Mouse (Mus musculus): ENCODE results near the gene Ephb2. TPM values are rescaled to one million over a fixed set of nuclear protein-coding genes. Genes with fewer than 3 reads are reported as not detected.

The Ephb2 gene
- 18.9 and 20.4 TPM in 2 replicates for polyA plus RNA-seq (2015; fragmentation: Nextera tagmentation; extraction: Ambion mirVana)

GRCm38 (mm10) chr4:136835621-136836386 is at the start of gene Ephb2:
TSS of gene Ephb2 (minus strand) at chr4:136835988.
- H3K4me1 ChIP-seq = peaks cover 59% of the 10 kb centered on the region
- H3K9ac ChIP-seq (replicated peaks) = peak within 1 kb of the TSS; percentile 92
- H3K9me3 ChIP-seq = no peaks in the 10 kb centered on the region
- H3K36me3 ChIP-seq = no peaks in the 10 kb centered on the region
- WGBS = 1% methylated on average over 85 of the region's 88 CpGs
- peak within 1 kb of the TSS; percentile 62 for H3K4me3 ChIP-seq
- H3K27me3 ChIP-seq = no peaks in the 10 kb centered on the region
- peak within 1 kb of the TSS; percentile 100 for H3K27ac ChIP-seq (replicated peaks)
- peak within 1 kb of the TSS; percentile 85 for H3K4me2 ChIP-seq (replicated peaks)
- peak; percentile 85 for ATAC-seq (replicated peaks)

- Histone ChIP-seq H3K27ac (replicated peaks) (no peak overlapping the region), H3K9me3 (no peaks in the 10 kb centered on the region), H3K4me2 (replicated peaks) (no peak overlapping the region), H3K36me3 (no peaks in the 10 kb centered on the region), H3K4me3 (no peak overlapping the region), H3K27me3 (no peaks in the 10 kb centered on the region), H3K4me1 (no peaks in the 10 kb centered on the region), H3K9ac (replicated peaks) (no peak overlapping the region)
- WGBS = 28% methylated on average over 5 of the region's 5 CpGs
- ATAC-seq (replicated peaks) = no peak
Observed at GRCm38 (mm10) chr4:136878601-136879000, 42.8 kb upstream of the Ephb2 start.

- Histone ChIP-seq H3K27me3 (no peaks in the 10 kb centered on the region), H3K4me1 (no peaks in the 10 kb centered on the region), H3K27ac (replicated peaks) (no peak overlapping the region), H3K4me3 (no peak overlapping the region), H3K4me2 (replicated peaks) (no peak overlapping the region), H3K9ac (replicated peaks) (no peak overlapping the region), H3K36me3 (no peaks in the 10 kb centered on the region), H3K9me3 (no peaks in the 10 kb centered on the region)
- no peak for ATAC-seq (replicated peaks)
- 49% methylated on average over 8 of the region's 8 CpGs for WGBS
Observed at GRCm38 (mm10) chr4:136878171-136878570, 42.4 kb upstream of the Ephb2 start.

GRCm38 (mm10) chr4:136876971-136877370 is 41.2 kb upstream of the Ephb2 start:
- whole genome bisulfite sequencing = 15% methylated on average over 7 of the region's 7 CpGs
- Histone ChIP-seq H3K4me1 (no peaks in the 10 kb centered on the region), H3K9ac (replicated peaks) (no peak overlapping the region)

GRCm38 (mm10) chr4:136875012-136875411 is 39.2 kb upstream of the Ephb2 start:
- no peaks in the 10 kb centered on the region for H3K9me3 ChIP-seq
- H3K27me3 ChIP-seq = no peaks in the 10 kb centered on the region
- no peak overlapping the region for H3K4me3 ChIP-seq
- no peaks in the 10 kb centered on the region for H3K36me3 ChIP-seq
- 93% methylated on average over 14 of the region's 14 CpGs for WGBS
- no peak overlapping the region for H3K9ac ChIP-seq (replicated peaks)
- ATAC-seq (replicated peaks) = no peak
- H3K4me2 ChIP-seq (replicated peaks) = no peak overlapping the region
- H3K4me1 ChIP-seq = no peaks in the 10 kb centered on the region
- no peak overlapping the region for H3K27ac ChIP-seq (replicated peaks)

More at GRCm38 (mm10) chr4:136876971-136877370, 41.2 kb upstream of the Ephb2 start:
- H3K9me3 ChIP-seq = no peaks in the 10 kb centered on the region
- no peak overlapping the region for H3K27ac ChIP-seq (replicated peaks)
- ATAC-seq (replicated peaks) = no peak
- H3K4me2 ChIP-seq (replicated peaks) = no peak overlapping the region
- no peaks in the 10 kb centered on the region for H3K36me3 ChIP-seq
- no peaks in the 10 kb centered on the region for H3K27me3 ChIP-seq
- no peak overlapping the region for H3K4me3 ChIP-seq

GRCm38 (mm10) chr4:136868371-136868770 is 32.6 kb upstream of the Ephb2 start:
- Histone ChIP-seq H3K4me2 (replicated peaks) (no peak overlapping the region), H3K27me3 (no peaks in the 10 kb centered on the region), H3K9ac (replicated peaks) (no peak overlapping the region), H3K9me3 (no peaks in the 10 kb centered on the region), H3K27ac (replicated peaks) (no peak overlapping the region), H3K4me3 (no peak overlapping the region), H3K36me3 (no peaks in the 10 kb centered on the region), H3K4me1 (peaks cover 21% of the 10 kb centered on the region)
- 81% methylated on average over 6 of the region's 6 CpGs for WGBS
- ATAC-seq (replicated peaks) = no peak

GRCm38 (mm10) chr4:136867690-136868345 is 32.0 kb upstream of the Ephb2 start:
- no peak overlapping the region for H3K9ac ChIP-seq (replicated peaks)
- no peaks in the 10 kb centered on the region for H3K36me3 ChIP-seq
- peak; percentile 51; the same call in 1 of the 2 replicates for ATAC-seq (replicated peaks)
- peaks cover 23% of the 10 kb centered on the region for H3K4me1 ChIP-seq
- H3K9me3 ChIP-seq = no peaks in the 10 kb centered on the region
- 0 out of 2 replicates have a peak overlapping the region, but pooled peaks have one; percentile 2 for H3K4me2 ChIP-seq (replicated peaks)
- H3K27me3 ChIP-seq = no peaks in the 10 kb centered on the region
- 13% methylated on average over 11 of the region's 12 CpGs for WGBS
- H3K27ac ChIP-seq (replicated peaks) = no peak overlapping the region
- H3K4me3 ChIP-seq = no peak overlapping the region

- no peak overlapping the region for H3K4me2 ChIP-seq (replicated peaks)
- H3K27ac ChIP-seq (replicated peaks) = peak overlapping the region; percentile 41; the same call in 1 of the 2 replicates
- no peak overlapping the region for H3K4me3 ChIP-seq
- 60% methylated on average over 5 of the region's 5 CpGs for WGBS
- H3K36me3 ChIP-seq = no peaks in the 10 kb centered on the region
- H3K9ac ChIP-seq (replicated peaks) = no peak overlapping the region
- no peaks in the 10 kb centered on the region for H3K9me3 ChIP-seq
- peaks cover 32% of the 10 kb centered on the region for H3K4me1 ChIP-seq
- ATAC-seq (replicated peaks) = no peak
- no peaks in the 10 kb centered on the region for H3K27me3 ChIP-seq
Observed at GRCm38 (mm10) chr4:136865531-136865930, 29.7 kb upstream of the Ephb2 start.

- no peak for ATAC-seq (replicated peaks)
- Histone ChIP-seq H3K4me3 (no peak overlapping the region), H3K9me3 (no peaks in the 10 kb centered on the region), H3K27me3 (no peaks in the 10 kb centered on the region), H3K27ac (replicated peaks) (peak overlapping the region; percentile 41; the same call in 1 of the 2 replicates), H3K9ac (replicated peaks) (no peak overlapping the region), H3K4me2 (replicated peaks) (no peak overlapping the region), H3K36me3 (no peaks in the 10 kb centered on the region), H3K4me1 (peaks cover 32% of the 10 kb centered on the region)
- 3% methylated on average over 15 of the region's 15 CpGs for WGBS
Observed at GRCm38 (mm10) chr4:136864751-136865470, 29.1 kb upstream of the Ephb2 start.

GRCm38 (mm10) chr4:136863517-136863916 is 27.7 kb upstream of the Ephb2 start:
- Histone ChIP-seq H3K4me1 (peaks cover 32% of the 10 kb centered on the region), H3K27ac (replicated peaks) (no peak overlapping the region), H3K27me3 (no peaks in the 10 kb centered on the region), H3K4me2 (replicated peaks) (no peak overlapping the region), H3K9ac (replicated peaks) (no peak overlapping the region), H3K4me3 (no peak overlapping the region), H3K36me3 (no peaks in the 10 kb centered on the region), H3K9me3 (no peaks in the 10 kb centered on the region)
- 37% methylated on average over 9 of the region's 9 CpGs for WGBS
- no peak for ATAC-seq (replicated peaks)

- 80% methylated on average over 2 of the region's 2 CpGs for WGBS
- no peaks in the 10 kb centered on the region for H3K9me3 ChIP-seq
- no peaks in the 10 kb centered on the region for H3K36me3 ChIP-seq
- H3K4me1 ChIP-seq = peaks cover 25% of the 10 kb centered on the region
- no peaks in the 10 kb centered on the region for H3K27me3 ChIP-seq
- no peak for ATAC-seq (replicated peaks)
- peak overlapping the region; percentile 49; the same call in 1 of the 2 replicates for H3K27ac ChIP-seq (replicated peaks)
- H3K4me3 ChIP-seq = no peak overlapping the region
- H3K9ac ChIP-seq (replicated peaks) = no peak overlapping the region
- H3K4me2 ChIP-seq (replicated peaks) = no peak overlapping the region
Observed at GRCm38 (mm10) chr4:136862411-136862810, 26.6 kb upstream of the Ephb2 start.

GRCm38 (mm10) chr4:136861806-136862205 is 26.0 kb upstream of the Ephb2 start:
- 2% methylated on average over 17 of the region's 17 CpGs for WGBS
- no peak overlapping the region; the same call in 1 of the 2 replicates for H3K9ac ChIP-seq (replicated peaks)

More at GRCm38 (mm10) chr4:136861806-136862205, 26.0 kb upstream of the Ephb2 start:
- no peak overlapping the region for H3K4me3 ChIP-seq
- ATAC-seq (replicated peaks) = peak; percentile 46
- H3K27me3 ChIP-seq = no peaks in the 10 kb centered on the region
- H3K27ac ChIP-seq (replicated peaks) = peak overlapping the region; percentile 49
- H3K4me2 ChIP-seq (replicated peaks) = no peak overlapping the region
- peaks cover 23% of the 10 kb centered on the region for H3K4me1 ChIP-seq
- H3K36me3 ChIP-seq = no peaks in the 10 kb centered on the region
- no peaks in the 10 kb centered on the region for H3K9me3 ChIP-seq
